In genomic region chr14:116926404-116927171, GRCm38 (mm10) we compare ENCODE assay signal across 8 mouse cellular contexts. TPM values are rescaled to one million over a fixed set of nuclear protein-coding genes. Genes with fewer than 3 reads are reported as not detected.
DNase-seq lines count a peak whose midpoint lies in the region; ATAC-seq lines count a peak whose summit lies in the region.

No protein-coding gene starts in this region.

- under 1% methylated on average over 46 of the region's 52 CpGs for WGBS in hindbrain, embryonic 13.5 days

- H3K36me3 ChIP-seq in hindbrain, embryonic 13.5 days: no peaks in the 10 kb centered on the region

- DNase-seq in ZHBTc4 (ENCODE audit: low read depth, low spot score): peak; percentile 90
- peak; percentile 58 to 65 for DNase-seq in cerebellum, postnatal 36 days
- DNase-seq in gastrocnemius, adult 18-20 months (ENCODE audit: low spot score): peak; percentile 25
- peak; percentile 54 to 72 for DNase-seq in left cerebral cortex, adult 18-20 months (ENCODE audit: low spot score in 2 of 2)
- peak; percentile 9 for DNase-seq in lung, postnatal 25 days (ENCODE audit: low spot score)
- DNase-seq in right cerebral cortex, adult 18-20 months: peak; percentile 72

- peak; percentile 89 for ATAC-seq in hindbrain, embryonic 13.5 days (ENCODE audit: low FRiP score)
- no peak for ATAC-seq in erythroid progenitor cell, adult 5-6 weeks (replicated peaks; ENCODE audit: low FRiP score, poor library complexity, severe bottlenecking)

- peak overlapping the region; percentile 92 for H3K27ac ChIP-seq in hindbrain, embryonic 13.5 days

- peak overlapping the region; percentile 84 for H3K4me3 ChIP-seq in hindbrain, embryonic 13.5 days

- H3K9me3 ChIP-seq in hindbrain, embryonic 13.5 days: no peaks in the 10 kb centered on the region

- peak overlapping the region; percentile 88 for H3K4me2 ChIP-seq in hindbrain, embryonic 13.5 days

- H3K9ac ChIP-seq in hindbrain, embryonic 13.5 days: peak overlapping the region; percentile 87

- H3K4me1 ChIP-seq in hindbrain, embryonic 13.5 days (replicated peaks): peaks cover 20% of the 10 kb centered on the region

- H3K27me3 ChIP-seq in hindbrain, embryonic 13.5 days: 0 out of 2 replicates have a peak, but pooled peaks cover 5% of the 10 kb centered on the region

RNA-seq across cellular contexts. Expression of gene Gpc6, which starts 1.5 kb away (rescaled TPM):
- 1 to 10 TPM; 1.5 to 2.6 TPM for total RNA-seq in gastrocnemius, adult 18-20 months (2021)
- polyA plus RNA-seq in hindbrain, embryonic 13.5 days (2015; fragmentation: Nextera tagmentation; extraction: Ambion mirVana): 20.8 and 21.6 TPM in 2 replicates
- total RNA-seq in left cerebral cortex, adult 18-20 months (2021): 10 to 100 TPM; 12.4 to 12.8 TPM
- total RNA-seq in erythroid progenitor cell, adult 5-6 weeks (2015; ENCODE audit: low replicate concordance): not detected in 2 replicates
- not detected in 2 replicates for total RNA-seq in erythroid progenitor cell, adult 5-6 weeks (2017; ENCODE audit: low replicate concordance)

Comparison
In these comparisons a context has a peak if more than half of its experiments do, and no peak if none do; other contexts are left out.
1. DNase-seq: peak in every context shown above with its lines; median percentile 90 in ZHBTc4; 72 in right cerebral cortex, adult 18-20 months; 63 in left cerebral cortex, adult 18-20 months; 62 in cerebellum, postnatal 36 days; 25 in gastrocnemius, adult 18-20 months; 9 in lung, postnatal 25 days.